Mouse (Mus musculus) bone marrow macrophage, adult 2 months (primary cell): ENCODE data around the gene Hnrnpll.

Experiments
- CTCF ChIP-seq: IDR thresholded peaks from 2 replicates; pipeline ENCODE4 v1.5.1; 2012; ENCODE audit warnings: low read depth, mild to moderate bottlenecking, low read length, moderate library complexity
- POLR2A ChIP-seq: IDR thresholded peaks from 2 replicates; pipeline ENCODE4 v1.6.1; 2012; ENCODE audit warnings: mild to moderate bottlenecking, low read depth, low read length, borderline replicate concordance

DNA sequence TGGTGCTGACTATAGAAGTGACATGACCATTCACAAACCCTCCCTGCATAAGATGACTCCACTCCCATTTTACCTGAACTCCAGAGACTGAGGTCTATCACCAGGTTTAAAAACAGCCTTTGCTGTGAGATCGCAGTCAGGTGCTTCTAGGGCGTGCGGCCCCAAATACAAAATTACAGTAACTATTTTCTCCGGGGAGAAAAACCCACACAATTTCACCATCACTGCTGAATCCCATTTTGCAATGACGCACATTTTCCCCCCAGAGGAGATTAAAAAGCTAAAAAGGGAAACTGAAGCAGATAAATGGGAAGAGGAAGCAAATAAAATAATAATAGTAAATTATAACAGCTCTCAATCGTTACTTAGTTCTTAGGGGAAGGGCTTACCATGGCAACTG, 37.7 kb upstream of the Hnrnpll start:
- no peak for TF ChIP-seq CTCF
- no peak for TF ChIP-seq POLR2A
